Mouse (Mus musculus): ENCODE results near the gene 4930518I15Rik. TPM values are rescaled to one million over a fixed set of nuclear protein-coding genes. Genes with fewer than 3 reads are reported as not detected.
"Not testable (repeated sequence)": the region's sequence is repeated elsewhere in the genome, so short reads cannot be mapped to it uniquely, and the experiment has no call there.

Gene 4930518I15Rik
- polyA plus RNA-seq, 1 experiment: 0.13 TPM

GRCm38 (mm10) chr2:156863487-156864160 is 5.9 kb upstream of the 4930518I15Rik start:
- peaks cover 44% of the 10 kb centered on the region for H3K36me3 ChIP-seq (replicated peaks; ENCODE audit: low read length)

GRCm38 (mm10) chr2:156862772-156863486 is 5.2 kb upstream of the 4930518I15Rik start, which contains the start of gene Rab5if:
TSS of gene Rab5if (plus strand) at chr2:156863128.
- Histone ChIP-seq H3K9me3 (no peaks in the 10 kb centered on the region), H3K4me3 (replicated peaks) (peak within 1 kb of the TSS; percentile 97), H3K36me3 (replicated peaks; ENCODE audit: low read length) (peaks cover 44% of the 10 kb centered on the region), H3K4me1 (peaks cover 54% of the 10 kb centered on the region), H3K27me3 (replicated peaks) (no peaks in the 10 kb centered on the region)
- TF ChIP-seq FLI1 (IDR thresholded peaks at IDR 0.05; ENCODE audit: low read length) (peak; percentile 51; the same call in 1 of the 2 replicates), GATA1 (IDR thresholded peaks at IDR 0.05; ENCODE audit: borderline replicate concordance, low read length) (no peak)

More at GRCm38 (mm10) chr2:156863487-156864160, 5.9 kb upstream of the 4930518I15Rik start:
- no peaks in the 10 kb centered on the region for H3K9me3 ChIP-seq
- peak overlapping the region; percentile 97 for H3K4me3 ChIP-seq (replicated peaks)
- TF ChIP-seq GATA1 (IDR thresholded peaks at IDR 0.05; ENCODE audit: borderline replicate concordance, low read length): no peak
- TF ChIP-seq FLI1 (IDR thresholded peaks at IDR 0.05; ENCODE audit: low read length): 0 out of 2 replicates have a peak, but pooled peaks have one; percentile 26
- H3K4me1 ChIP-seq: peaks cover 61% of the 10 kb centered on the region
- no peaks in the 10 kb centered on the region for H3K27me3 ChIP-seq (replicated peaks)

GRCm38 (mm10) chr2:156862041-156862717 is 4.4 kb upstream of the 4930518I15Rik start:
- peak overlapping the region; percentile 97 for H3K4me3 ChIP-seq (replicated peaks)
- peaks cover 43% of the 10 kb centered on the region for H3K36me3 ChIP-seq (replicated peaks; ENCODE audit: low read length)
- TF ChIP-seq GATA1 (IDR thresholded peaks at IDR 0.05; ENCODE audit: borderline replicate concordance, low read length) (no peak), FLI1 (IDR thresholded peaks at IDR 0.05; ENCODE audit: low read length) (no peak)
- H3K27me3 ChIP-seq (replicated peaks): no peaks in the 10 kb centered on the region
- peaks cover 47% of the 10 kb centered on the region for H3K4me1 ChIP-seq
- H3K9me3 ChIP-seq: no peaks in the 10 kb centered on the region

GRCm38 (mm10) chr2:156858671-156859070 is 925 bp upstream of the 4930518I15Rik start:
- H3K27me3 ChIP-seq (replicated peaks): no peaks in the 10 kb centered on the region

GRCm38 (mm10) chr2:156857385-156857791 is 358 bp downstream of the 4930518I15Rik start:
- peak overlapping the region; percentile 11 for H3K4me3 ChIP-seq (replicated peaks)
- H3K27me3 ChIP-seq (replicated peaks): no peaks in the 10 kb centered on the region
- no peaks in the 10 kb centered on the region for H3K9me3 ChIP-seq
- H3K4me1 ChIP-seq: peaks cover 23% of the 10 kb centered on the region
- H3K36me3 ChIP-seq (replicated peaks; ENCODE audit: low read length): peaks cover 38% of the 10 kb centered on the region
- no peak for TF ChIP-seq GATA1 (IDR thresholded peaks at IDR 0.05; ENCODE audit: borderline replicate concordance, low read length)
- TF ChIP-seq FLI1 (IDR thresholded peaks at IDR 0.05; ENCODE audit: low read length): no peak

More at GRCm38 (mm10) chr2:156858671-156859070, 925 bp upstream of the 4930518I15Rik start:
- TF ChIP-seq GATA1 (IDR thresholded peaks at IDR 0.05; ENCODE audit: borderline replicate concordance, low read length) (no peak), FLI1 (IDR thresholded peaks at IDR 0.05; ENCODE audit: low read length) (no peak)
- Histone ChIP-seq H3K4me3 (replicated peaks) (no peak overlapping the region), H3K36me3 (replicated peaks; ENCODE audit: low read length) (peaks cover 31% of the 10 kb centered on the region), H3K4me1 (peaks cover 23% of the 10 kb centered on the region), H3K9me3 (no peaks in the 10 kb centered on the region)

GRCm38 (mm10) chr2:156856311-156856710 is 1.4 kb downstream of the 4930518I15Rik start:
- H3K4me1 ChIP-seq: peaks cover 23% of the 10 kb centered on the region
- H3K9me3 ChIP-seq: no peaks in the 10 kb centered on the region
- no peaks in the 10 kb centered on the region for H3K27me3 ChIP-seq (replicated peaks)
- peaks cover 47% of the 10 kb centered on the region for H3K36me3 ChIP-seq (replicated peaks; ENCODE audit: low read length)
- H3K4me3 ChIP-seq (replicated peaks): no peak overlapping the region
- TF ChIP-seq FLI1 (IDR thresholded peaks at IDR 0.05; ENCODE audit: low read length) (no peak), GATA1 (IDR thresholded peaks at IDR 0.05; ENCODE audit: borderline replicate concordance, low read length) (no peak)

GRCm38 (mm10) chr2:156853999-156854771 is 3.6 kb downstream of the 4930518I15Rik start:
- not testable (repeated sequence) for H3K4me3 ChIP-seq (replicated peaks); H3K27me3 ChIP-seq (replicated peaks); H3K9me3 ChIP-seq
- peaks cover 62% of the 10 kb centered on the region for H3K36me3 ChIP-seq (replicated peaks; ENCODE audit: low read length)
- peaks cover 30% of the 10 kb centered on the region for H3K4me1 ChIP-seq

GRCm38 (mm10) chr2:156853584-156853983 is 4.2 kb downstream of the 4930518I15Rik start:
- H3K4me3 ChIP-seq (replicated peaks); H3K9me3 ChIP-seq; H3K27me3 ChIP-seq (replicated peaks): not testable (repeated sequence)
- H3K4me1 ChIP-seq: peaks cover 34% of the 10 kb centered on the region
- peaks cover 63% of the 10 kb centered on the region for H3K36me3 ChIP-seq (replicated peaks; ENCODE audit: low read length)

- TF ChIP-seq FLI1 (IDR thresholded peaks at IDR 0.05; ENCODE audit: low read length) (no peak), GATA1 (IDR thresholded peaks at IDR 0.05; ENCODE audit: borderline replicate concordance, low read length) (no peak)
- Histone ChIP-seq H3K4me3 (replicated peaks) (no peak overlapping the region), H3K27me3 (replicated peaks) (peaks cover 6% of the 10 kb centered on the region), H3K36me3 (replicated peaks; ENCODE audit: low read length) (peaks cover 66% of the 10 kb centered on the region), H3K4me1 (peaks cover 27% of the 10 kb centered on the region), H3K9me3 (no peaks in the 10 kb centered on the region)
These were observed 7.2 kb downstream of the 4930518I15Rik start for GRCm38 (mm10) chr2:156850505-156850904.
